Mouse (Mus musculus): ENCODE results near the gene Ociad2. TPM values are rescaled to one million over a fixed set of nuclear protein-coding genes. Genes with fewer than 3 reads are reported as not detected.
"Not testable (repeated sequence)": the region's sequence is repeated elsewhere in the genome, so short reads cannot be mapped to it uniquely, and the experiment has no call there.

Gene Ociad2
- polyA plus RNA-seq, 1 experiment from 2014 or later = 103 TPM

GRCm38 (mm10) chr5:73322684-73323083, 18.1 kb downstream of the Ociad2 start:
- not testable (repeated sequence) for H3K4me2 ChIP-seq (ENCODE audit: low read depth, low read length); H3K4me3 ChIP-seq (replicated peaks; ENCODE audit: low read length); H3K36me3 ChIP-seq (ENCODE audit: control insufficient read depth, insufficient read depth, low read length); H3K9me3 ChIP-seq (replicated peaks; ENCODE audit: control insufficient read depth, low read length); H3K9ac ChIP-seq (ENCODE audit: low read length); ATAC-seq (ENCODE audit: insufficient read depth, low FRiP score); H3K27me3 ChIP-seq (ENCODE audit: control insufficient read depth, insufficient read depth, low read length); H3K4me1 ChIP-seq (ENCODE audit: control insufficient read depth, insufficient read depth, low read length); H3K27ac ChIP-seq (ENCODE audit: low read length)
- 92% methylated on average over 1 of the region's 1 CpGs for WGBS

- H3K27ac ChIP-seq (ENCODE audit: low read length) = no peak overlapping the region
- H3K4me3 ChIP-seq (replicated peaks; ENCODE audit: low read length) = no peak overlapping the region
- H3K9me3 ChIP-seq (replicated peaks; ENCODE audit: control insufficient read depth, low read length) = no peaks in the 10 kb centered on the region
- H3K27me3 ChIP-seq (ENCODE audit: control insufficient read depth, insufficient read depth, low read length) = no peaks in the 10 kb centered on the region
- 92% methylated on average over 5 of the region's 5 CpGs for WGBS
- no peak for ATAC-seq (ENCODE audit: insufficient read depth, low FRiP score)
- 0 out of 2 replicates have a peak, but pooled peaks cover 12% of the 10 kb centered on the region for H3K36me3 ChIP-seq (ENCODE audit: control insufficient read depth, insufficient read depth, low read length)
- no peak overlapping the region for H3K9ac ChIP-seq (ENCODE audit: low read length)
- H3K4me2 ChIP-seq (ENCODE audit: low read depth, low read length) = no peak overlapping the region
- H3K4me1 ChIP-seq (ENCODE audit: control insufficient read depth, insufficient read depth, low read length) = no peaks in the 10 kb centered on the region
These were observed 21.5 kb downstream of the Ociad2 start for GRCm38 (mm10) chr5:73319306-73319705.

- Histone ChIP-seq H3K4me1 (ENCODE audit: control insufficient read depth, insufficient read depth, low read length) (no peaks in the 10 kb centered on the region), H3K9me3 (replicated peaks; ENCODE audit: control insufficient read depth, low read length) (no peaks in the 10 kb centered on the region), H3K27ac (ENCODE audit: low read length) (no peak overlapping the region), H3K27me3 (ENCODE audit: control insufficient read depth, insufficient read depth, low read length) (no peaks in the 10 kb centered on the region), H3K4me2 (ENCODE audit: low read depth, low read length) (no peak overlapping the region), H3K4me3 (replicated peaks; ENCODE audit: low read length) (no peak overlapping the region), H3K9ac (ENCODE audit: low read length) (no peak overlapping the region), H3K36me3 (ENCODE audit: control insufficient read depth, insufficient read depth, low read length) (peaks cover 25% of the 10 kb centered on the region)
- no peak for ATAC-seq (ENCODE audit: insufficient read depth, low FRiP score)
- 98% methylated on average over 2 of the region's 2 CpGs for WGBS
These were observed 26.2 kb downstream of the Ociad2 start for GRCm38 (mm10) chr5:73314654-73315053.

GRCm38 (mm10) chr5:73313591-73313990, 27.2 kb downstream of the Ociad2 start:
- no peaks in the 10 kb centered on the region for H3K4me1 ChIP-seq (ENCODE audit: control insufficient read depth, insufficient read depth, low read length)
- no peak overlapping the region for H3K9ac ChIP-seq (ENCODE audit: low read length)
- no peak for ATAC-seq (ENCODE audit: insufficient read depth, low FRiP score)
- no peak overlapping the region for H3K4me3 ChIP-seq (replicated peaks; ENCODE audit: low read length)
- H3K36me3 ChIP-seq (ENCODE audit: control insufficient read depth, insufficient read depth, low read length) = peaks cover 29% of the 10 kb centered on the region
- no peak overlapping the region for H3K27ac ChIP-seq (ENCODE audit: low read length)
- 84% methylated on average over 10 of the region's 10 CpGs for WGBS
- no peak overlapping the region for H3K4me2 ChIP-seq (ENCODE audit: low read depth, low read length)
- H3K27me3 ChIP-seq (ENCODE audit: control insufficient read depth, insufficient read depth, low read length) = no peaks in the 10 kb centered on the region
- H3K9me3 ChIP-seq (replicated peaks; ENCODE audit: control insufficient read depth, low read length) = no peaks in the 10 kb centered on the region

- H3K9ac ChIP-seq (ENCODE audit: low read length) = no peak overlapping the region
- no peaks in the 10 kb centered on the region for H3K4me1 ChIP-seq (ENCODE audit: control insufficient read depth, insufficient read depth, low read length)
- WGBS = 90% methylated on average over 5 of the region's 5 CpGs
- no peak overlapping the region for H3K27ac ChIP-seq (ENCODE audit: low read length)
- ATAC-seq (ENCODE audit: insufficient read depth, low FRiP score) = peak; percentile 58; the same call in 1 of the 2 replicates
- H3K4me2 ChIP-seq (ENCODE audit: low read depth, low read length) = no peak overlapping the region
- peaks cover 30% of the 10 kb centered on the region for H3K36me3 ChIP-seq (ENCODE audit: control insufficient read depth, insufficient read depth, low read length)
- no peaks in the 10 kb centered on the region for H3K27me3 ChIP-seq (ENCODE audit: control insufficient read depth, insufficient read depth, low read length)
- no peak overlapping the region for H3K4me3 ChIP-seq (replicated peaks; ENCODE audit: low read length)
- H3K9me3 ChIP-seq (replicated peaks; ENCODE audit: control insufficient read depth, low read length) = no peaks in the 10 kb centered on the region
These were observed 29.4 kb downstream of the Ociad2 start for GRCm38 (mm10) chr5:73311458-73311857.

GRCm38 (mm10) chr5:73310401-73310800, 30.4 kb downstream of the Ociad2 start:
- Histone ChIP-seq H3K27ac (ENCODE audit: low read length) (no peak overlapping the region), H3K36me3 (ENCODE audit: control insufficient read depth, insufficient read depth, low read length) (peaks cover 28% of the 10 kb centered on the region)

GRCm38 (mm10) chr5:73309496-73309895, 31.3 kb downstream of the Ociad2 start:
- no peak overlapping the region for H3K27ac ChIP-seq (ENCODE audit: low read length)
- no peak overlapping the region for H3K4me2 ChIP-seq (ENCODE audit: low read depth, low read length)
- H3K9ac ChIP-seq (ENCODE audit: low read length) = no peak overlapping the region
- peaks cover 28% of the 10 kb centered on the region for H3K36me3 ChIP-seq (ENCODE audit: control insufficient read depth, insufficient read depth, low read length)
- H3K9me3 ChIP-seq (replicated peaks; ENCODE audit: control insufficient read depth, low read length) = no peaks in the 10 kb centered on the region
- 88% methylated on average over 4 of the region's 4 CpGs for WGBS
- no peak for ATAC-seq (ENCODE audit: insufficient read depth, low FRiP score)
- no peaks in the 10 kb centered on the region for H3K27me3 ChIP-seq (ENCODE audit: control insufficient read depth, insufficient read depth, low read length)
- no peaks in the 10 kb centered on the region for H3K4me1 ChIP-seq (ENCODE audit: control insufficient read depth, insufficient read depth, low read length)
- no peak overlapping the region for H3K4me3 ChIP-seq (replicated peaks; ENCODE audit: low read length)

More at GRCm38 (mm10) chr5:73310401-73310800, 30.4 kb downstream of the Ociad2 start:
- no peak for ATAC-seq (ENCODE audit: insufficient read depth, low FRiP score)
- Histone ChIP-seq H3K4me3 (replicated peaks; ENCODE audit: low read length) (no peak overlapping the region), H3K9me3 (replicated peaks; ENCODE audit: control insufficient read depth, low read length) (no peaks in the 10 kb centered on the region), H3K27me3 (ENCODE audit: control insufficient read depth, insufficient read depth, low read length) (no peaks in the 10 kb centered on the region), H3K4me2 (ENCODE audit: low read depth, low read length) (no peak overlapping the region), H3K9ac (ENCODE audit: low read length) (no peak overlapping the region), H3K4me1 (ENCODE audit: control insufficient read depth, insufficient read depth, low read length) (no peaks in the 10 kb centered on the region)
- WGBS = 98% methylated on average over 1 of the region's 1 CpGs

- ATAC-seq (ENCODE audit: insufficient read depth, low FRiP score) = no peak
- no peaks in the 10 kb centered on the region for H3K27me3 ChIP-seq (ENCODE audit: control insufficient read depth, insufficient read depth, low read length)
- H3K4me2 ChIP-seq (ENCODE audit: low read depth, low read length) = no peak overlapping the region
- peaks cover 22% of the 10 kb centered on the region for H3K36me3 ChIP-seq (ENCODE audit: control insufficient read depth, insufficient read depth, low read length)
- 81% methylated on average over 3 of the region's 3 CpGs for WGBS
- H3K4me1 ChIP-seq (ENCODE audit: control insufficient read depth, insufficient read depth, low read length) = no peaks in the 10 kb centered on the region
- H3K4me3 ChIP-seq (replicated peaks; ENCODE audit: low read length) = no peak overlapping the region
- H3K9me3 ChIP-seq (replicated peaks; ENCODE audit: control insufficient read depth, low read length) = no peaks in the 10 kb centered on the region
- H3K27ac ChIP-seq (ENCODE audit: low read length) = no peak overlapping the region
- H3K9ac ChIP-seq (ENCODE audit: low read length) = no peak overlapping the region
These were observed 33.5 kb downstream of the Ociad2 start for GRCm38 (mm10) chr5:73307297-73307696.

- H3K9ac ChIP-seq (ENCODE audit: low read length) = no peak overlapping the region
- no peak for ATAC-seq (ENCODE audit: insufficient read depth, low FRiP score)
- no peaks in the 10 kb centered on the region for H3K9me3 ChIP-seq (replicated peaks; ENCODE audit: control insufficient read depth, low read length)
- H3K27ac ChIP-seq (ENCODE audit: low read length) = no peak overlapping the region
- H3K4me2 ChIP-seq (ENCODE audit: low read depth, low read length) = no peak overlapping the region
- H3K4me3 ChIP-seq (replicated peaks; ENCODE audit: low read length) = no peak overlapping the region
- peaks cover 27% of the 10 kb centered on the region for H3K36me3 ChIP-seq (ENCODE audit: control insufficient read depth, insufficient read depth, low read length)
- H3K27me3 ChIP-seq (ENCODE audit: control insufficient read depth, insufficient read depth, low read length) = no peaks in the 10 kb centered on the region
- WGBS = 94% methylated on average over 6 of the region's 6 CpGs
- no peaks in the 10 kb centered on the region for H3K4me1 ChIP-seq (ENCODE audit: control insufficient read depth, insufficient read depth, low read length)
These were observed 34.3 kb downstream of the Ociad2 start for GRCm38 (mm10) chr5:73306486-73306885.

GRCm38 (mm10) chr5:73304507-73304906, 36.3 kb downstream of the Ociad2 start:
- Histone ChIP-seq H3K27ac (ENCODE audit: low read length) (no peak overlapping the region), H3K4me2 (ENCODE audit: low read depth, low read length) (no peak overlapping the region), H3K36me3 (ENCODE audit: control insufficient read depth, insufficient read depth, low read length) (peaks cover 27% of the 10 kb centered on the region), H3K27me3 (ENCODE audit: control insufficient read depth, insufficient read depth, low read length) (no peaks in the 10 kb centered on the region), H3K4me3 (replicated peaks; ENCODE audit: low read length) (no peak overlapping the region), H3K9me3 (replicated peaks; ENCODE audit: control insufficient read depth, low read length) (no peaks in the 10 kb centered on the region), H3K9ac (ENCODE audit: low read length) (no peak overlapping the region), H3K4me1 (ENCODE audit: control insufficient read depth, insufficient read depth, low read length) (no peaks in the 10 kb centered on the region)
- ATAC-seq (ENCODE audit: insufficient read depth, low FRiP score) = no peak
- WGBS = 81% methylated on average over 12 of the region's 12 CpGs
